Mouse (Mus musculus) kidney, embryonic 16.5 days (tissue): ENCODE data around the gene Pik3r5. TPM values are rescaled to one million over a fixed set of nuclear protein-coding genes. Genes with fewer than 3 reads are reported as not detected.

ENCODE experiments used
- ATAC-seq: fragments of 200-750 bp; cut with Nextera tagmentation; 2 replicates; pipeline ENCODE4 v1.8.0; 2017; ENCODE audit warnings: moderate TSS enrichment; ENCODE audit not compliant: low FRiP score, low TSS enrichment
- H3K27ac ChIP-seq: fragments of 300-500 bp; sonication (generic); 2 replicates; pipeline ENCODE4 v1.5.1; 2014; ENCODE audit warnings: low read length
- H3K27me3 ChIP-seq: fragments of 300-500 bp; sonication (generic); 2 replicates; pipeline ENCODE4 v1.6.1; 2014; ENCODE audit warnings: low read length, control low read depth, mixed read lengths; ENCODE audit not compliant: insufficient read depth
- H3K36me3 ChIP-seq: fragments of 300-500 bp; sonication (generic); 2 replicates; pipeline ENCODE4 v1.6.1; 2014; ENCODE audit warnings: low read length, control low read depth, mixed read lengths; ENCODE audit not compliant: insufficient read depth
- H3K4me1 ChIP-seq: fragments of 300-500 bp; sonication (generic); 2 replicates; pipeline ENCODE4 v1.6.1; 2014; ENCODE audit warnings: low read length, control low read depth, mixed read lengths; ENCODE audit not compliant: insufficient read depth
- H3K4me2 ChIP-seq: fragments of 300-500 bp; sonication (generic); replicated peaks from 2 replicates; pipeline ENCODE4 v1.6.1; 2014; ENCODE audit warnings: low read depth, low read length
- H3K4me3 ChIP-seq: fragments of 300-500 bp; sonication (generic); 2 replicates; pipeline ENCODE4 v1.5.1; 2014; ENCODE audit warnings: mild to moderate bottlenecking, low read length
- H3K9ac ChIP-seq: fragments of 300-500 bp; sonication (generic); replicated peaks from 2 replicates; pipeline ENCODE4 v1.6.1; 2014; ENCODE audit warnings: low read length
- H3K9me3 ChIP-seq: fragments of 300-500 bp; sonication (generic); 2 replicates; pipeline ENCODE4 v1.6.1; 2016; ENCODE audit warnings: low read length, control low read depth
- WGBS: fragments of 180-500 bp; shearing (Covaris S2); extraction: QIAGEN DNeasy Blood & Tissue Kit; methylation state at CpG from one replicate; pipeline ENCODE4 v1.1.7; 2014; 5-methylcytosine and 5-hydroxymethylcytosine counted together
- polyA plus RNA-seq: library from polyadenylated mRNA; unstranded; fragments of >200 nt; fragmentation: Nextera tagmentation; extraction: Ambion mirVana; gene quantifications from 2 replicates; pipeline ENCODE4 v1.2.1, GENCODE M21; 2015

Gene Pik3r5
- polyA plus RNA-seq: 0.27 and 0.77 TPM in 2 replicates

DNA sequence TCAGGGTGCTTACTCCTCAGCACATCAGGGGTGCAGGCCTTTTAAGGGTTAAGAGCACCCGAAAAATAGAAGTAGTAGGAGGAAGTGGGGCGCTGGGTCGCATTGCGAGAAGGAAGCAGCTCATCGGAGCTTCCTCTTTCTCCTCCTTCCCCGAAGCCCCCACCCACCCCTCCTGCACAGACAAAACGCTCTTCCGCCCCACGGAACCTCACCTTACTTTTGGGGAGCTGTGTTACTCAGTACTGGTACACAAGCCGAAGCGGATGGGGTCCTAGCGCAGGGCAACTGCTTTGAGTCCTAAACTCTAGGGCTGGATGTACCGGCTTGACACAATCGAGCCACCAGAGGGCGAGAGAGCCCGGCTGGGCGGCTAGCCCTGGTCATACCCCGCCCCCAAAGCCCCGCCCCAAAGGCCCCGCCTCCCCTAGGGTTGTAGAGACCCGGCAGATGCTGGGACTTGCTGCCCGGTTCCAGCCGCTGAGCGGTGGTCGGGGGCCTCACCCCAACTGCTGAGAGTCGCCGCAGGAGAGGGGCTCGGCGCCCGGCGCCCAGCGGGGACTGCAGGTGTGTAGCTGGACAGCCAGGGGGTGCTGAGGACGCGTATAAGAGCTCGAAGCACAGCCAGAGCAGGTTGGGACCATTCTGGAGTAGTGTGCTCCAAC, at the start of gene Pik3r5:
Pik3r5 (plus strand) TSS at position 423 of the 662 bp plus-strand sequence.
- Histone ChIP-seq H3K27me3 (peaks cover 9% of the 10 kb centered on the region; the same call in 1 of the 2 replicates), H3K36me3 (no peaks in the 10 kb centered on the region), H3K4me1 (no peaks in the 10 kb centered on the region), H3K9me3 (no peaks in the 10 kb centered on the region), H3K9ac (peak within 1 kb of the TSS; percentile 65), H3K4me3 (peak within 1 kb of the TSS; percentile 58), H3K4me2 (peak within 1 kb of the TSS; percentile 77), H3K27ac (no peak within 1 kb of the TSS)
- peak; percentile 96 for ATAC-seq
- WGBS: 6% methylated on average over 34 of the region's 35 CpGs

DNA sequence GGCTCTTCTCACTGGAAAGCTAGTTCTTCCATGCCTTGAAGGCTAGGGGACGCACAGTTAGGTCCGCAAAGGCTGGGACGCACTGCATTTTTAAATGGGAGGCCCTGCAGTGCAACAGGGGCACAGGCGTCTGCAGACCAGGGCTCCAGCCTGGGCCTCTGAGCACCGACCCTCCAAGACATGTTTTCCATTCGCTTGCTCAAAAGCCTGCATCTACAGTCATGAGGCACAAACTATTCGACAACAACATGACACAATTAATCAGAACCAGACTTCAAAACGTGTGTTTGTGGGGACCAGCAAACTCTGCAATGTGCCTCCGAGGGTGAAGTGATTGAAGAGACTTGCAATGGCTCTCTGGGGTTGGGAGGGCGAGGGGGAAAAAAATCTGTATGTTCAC, 48.4 kb upstream of the Pik3r5 start:
- Histone ChIP-seq H3K36me3 (no peaks in the 10 kb centered on the region), H3K27ac (no peak overlapping the region), H3K4me3 (peak overlapping the region; percentile 74), H3K4me2 (peak overlapping the region; percentile 33), H3K9ac (no peak overlapping the region), H3K27me3 (peaks cover 56% of the 10 kb centered on the region), H3K9me3 (no peaks in the 10 kb centered on the region), H3K4me1 (peaks cover 27% of the 10 kb centered on the region)
- ATAC-seq: no peak
- 28% methylated on average over 10 of the region's 10 CpGs for WGBS

DNA sequence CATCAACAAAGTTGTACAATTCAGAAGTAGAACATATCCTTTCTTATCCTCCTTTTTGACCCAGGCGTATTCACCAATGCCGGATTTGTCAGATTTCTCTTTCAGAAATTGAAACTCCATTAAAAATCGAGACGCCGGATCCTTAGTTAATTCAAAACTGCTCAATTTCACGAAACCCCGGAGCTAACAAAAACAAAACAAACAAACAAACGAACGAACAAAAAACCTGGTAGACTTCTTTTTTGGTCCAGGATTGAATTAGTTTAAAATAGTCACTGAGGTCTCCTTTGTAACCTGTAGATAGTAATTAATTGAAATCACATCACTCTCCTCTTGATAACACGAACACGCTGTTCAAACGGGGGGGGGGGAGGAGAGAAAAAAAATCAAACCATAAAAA, 47.8 kb upstream of the Pik3r5 start:
- Histone ChIP-seq H3K4me3 (peak overlapping the region; percentile 74), H3K27me3 (peaks cover 62% of the 10 kb centered on the region), H3K9ac (no peak overlapping the region), H3K27ac (no peak overlapping the region), H3K9me3 (no peaks in the 10 kb centered on the region), H3K4me1 (peaks cover 27% of the 10 kb centered on the region), H3K36me3 (no peaks in the 10 kb centered on the region), H3K4me2 (peak overlapping the region; percentile 83)
- no peak for ATAC-seq
- 9% methylated on average over 12 of the region's 12 CpGs for WGBS

DNA sequence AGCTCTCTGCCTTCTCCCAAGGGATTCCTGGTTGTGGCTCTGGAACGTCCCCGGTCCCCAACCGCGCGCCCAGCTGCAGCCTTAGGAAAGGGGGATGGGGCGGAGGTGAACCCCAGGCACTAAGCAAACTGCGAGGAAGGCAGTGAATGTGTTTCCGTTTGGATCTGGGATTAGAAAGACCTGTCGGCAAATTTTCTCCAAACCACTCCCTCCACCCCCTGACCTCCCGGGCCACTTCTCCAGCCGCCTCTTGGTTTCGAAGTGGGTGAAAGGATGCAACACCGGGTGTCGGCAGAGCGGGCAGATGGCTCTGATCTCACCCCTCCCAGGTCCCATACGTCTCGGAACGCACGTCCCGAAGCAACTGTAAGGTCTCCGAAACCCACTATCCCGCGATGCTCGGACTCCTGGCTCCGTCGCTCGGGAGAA, 47.3 kb upstream of the Pik3r5 start:
- H3K4me1 ChIP-seq: peaks cover 22% of the 10 kb centered on the region
- peak overlapping the region; percentile 76 for H3K9ac ChIP-seq
- peaks cover 67% of the 10 kb centered on the region for H3K27me3 ChIP-seq
- no peak overlapping the region for H3K27ac ChIP-seq
- peak overlapping the region; percentile 74 for H3K4me3 ChIP-seq
- no peak for ATAC-seq
- peak overlapping the region; percentile 83 for H3K4me2 ChIP-seq
- no peaks in the 10 kb centered on the region for H3K36me3 ChIP-seq
- WGBS: under 1% methylated on average over 27 of the region's 27 CpGs
- no peaks in the 10 kb centered on the region for H3K9me3 ChIP-seq

DNA sequence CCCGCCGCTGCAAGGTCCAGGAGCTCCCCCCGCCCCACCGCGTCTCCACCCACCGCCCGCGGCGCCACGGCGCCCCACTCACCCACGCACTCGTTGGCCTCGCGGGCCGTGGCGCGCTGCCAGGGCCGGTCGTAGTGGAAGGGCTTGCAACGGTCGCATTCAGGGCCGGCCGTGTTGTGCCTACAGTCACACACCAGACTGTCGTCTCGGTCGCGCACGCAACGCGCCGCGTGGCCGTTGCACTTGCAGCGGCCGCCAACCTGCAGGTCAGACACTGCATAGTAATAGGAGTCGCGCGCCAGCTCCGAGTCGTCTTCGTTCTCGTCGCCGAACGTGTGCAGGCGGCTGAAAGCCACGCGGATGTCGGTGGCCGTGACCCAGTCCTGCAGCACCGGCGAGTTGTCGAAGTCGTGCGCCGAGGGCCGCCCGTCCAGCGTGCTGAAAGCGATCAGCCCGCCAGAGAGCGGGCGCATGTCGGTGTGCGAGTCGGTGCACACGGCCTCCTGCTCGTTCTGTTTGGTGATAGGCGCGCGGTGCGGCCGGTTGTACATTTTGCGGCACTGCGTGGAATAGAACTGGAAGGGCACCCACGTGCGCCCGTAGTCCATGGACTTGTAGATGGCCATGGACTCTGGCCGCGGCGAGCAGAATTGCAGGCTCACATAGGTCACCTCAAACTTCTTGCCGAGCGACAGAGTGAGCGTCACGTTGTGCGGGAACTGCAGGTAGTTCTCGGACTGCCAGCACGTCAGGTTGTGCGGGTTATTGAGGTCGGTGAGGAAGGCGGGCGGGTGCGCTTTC, 46.7 kb upstream of the Pik3r5 start:
- Histone ChIP-seq H3K4me1 (peaks cover 20% of the 10 kb centered on the region), H3K27ac (no peak overlapping the region), H3K36me3 (no peaks in the 10 kb centered on the region), H3K9me3 (no peaks in the 10 kb centered on the region), H3K27me3 (peaks cover 72% of the 10 kb centered on the region), H3K4me3 (peak overlapping the region; percentile 74), H3K4me2 (peak overlapping the region; percentile 83), H3K9ac (peak overlapping the region; percentile 76)
- under 1% methylated on average over 93 of the region's 94 CpGs for WGBS
- 0 out of 2 replicates have a peak, but pooled peaks have one; percentile 20 for ATAC-seq

DNA sequence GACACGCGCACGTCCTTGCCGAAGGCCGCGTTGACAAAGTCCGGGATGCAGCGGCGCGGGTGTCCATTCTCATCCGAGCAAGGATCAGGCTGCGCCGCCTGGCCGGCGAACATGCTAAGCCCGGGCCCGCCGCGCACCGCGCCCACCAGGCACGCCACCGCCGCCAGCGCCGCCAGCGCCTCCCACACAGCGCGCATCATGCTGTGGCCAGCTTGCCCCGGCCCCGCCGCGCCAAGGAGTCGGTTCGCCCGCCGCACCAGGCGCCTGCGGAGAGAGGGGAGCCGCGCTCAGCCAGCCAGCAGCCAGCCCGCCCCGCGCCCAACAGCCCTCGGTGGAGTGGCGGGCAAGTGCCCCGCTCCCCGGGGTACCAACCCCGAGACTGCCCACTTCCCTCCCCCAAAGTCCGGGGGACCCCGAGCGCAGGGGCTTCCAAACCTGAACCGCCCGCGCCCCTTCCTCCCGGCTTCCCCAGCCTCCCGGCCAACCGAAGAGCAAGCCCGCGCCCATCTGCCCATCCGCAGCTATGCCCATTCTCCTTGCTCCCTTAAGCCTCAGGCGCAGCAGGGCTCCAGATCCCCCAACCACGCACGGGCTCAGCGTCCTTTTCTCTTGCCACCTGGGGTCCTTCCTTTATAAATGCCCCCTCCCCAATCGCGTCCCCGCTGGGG, 45.9 kb upstream of the Pik3r5 start:
- Histone ChIP-seq H3K9me3 (no peaks in the 10 kb centered on the region), H3K4me2 (peak overlapping the region; percentile 83), H3K4me1 (peaks cover 22% of the 10 kb centered on the region), H3K27ac (peak overlapping the region; percentile 23; the same call in 1 of the 2 replicates), H3K4me3 (peak overlapping the region; percentile 74), H3K9ac (peak overlapping the region; percentile 76), H3K27me3 (peaks cover 77% of the 10 kb centered on the region), H3K36me3 (no peaks in the 10 kb centered on the region)
- ATAC-seq: peak; percentile 36
- under 1% methylated on average over 45 of the region's 68 CpGs for WGBS

DNA sequence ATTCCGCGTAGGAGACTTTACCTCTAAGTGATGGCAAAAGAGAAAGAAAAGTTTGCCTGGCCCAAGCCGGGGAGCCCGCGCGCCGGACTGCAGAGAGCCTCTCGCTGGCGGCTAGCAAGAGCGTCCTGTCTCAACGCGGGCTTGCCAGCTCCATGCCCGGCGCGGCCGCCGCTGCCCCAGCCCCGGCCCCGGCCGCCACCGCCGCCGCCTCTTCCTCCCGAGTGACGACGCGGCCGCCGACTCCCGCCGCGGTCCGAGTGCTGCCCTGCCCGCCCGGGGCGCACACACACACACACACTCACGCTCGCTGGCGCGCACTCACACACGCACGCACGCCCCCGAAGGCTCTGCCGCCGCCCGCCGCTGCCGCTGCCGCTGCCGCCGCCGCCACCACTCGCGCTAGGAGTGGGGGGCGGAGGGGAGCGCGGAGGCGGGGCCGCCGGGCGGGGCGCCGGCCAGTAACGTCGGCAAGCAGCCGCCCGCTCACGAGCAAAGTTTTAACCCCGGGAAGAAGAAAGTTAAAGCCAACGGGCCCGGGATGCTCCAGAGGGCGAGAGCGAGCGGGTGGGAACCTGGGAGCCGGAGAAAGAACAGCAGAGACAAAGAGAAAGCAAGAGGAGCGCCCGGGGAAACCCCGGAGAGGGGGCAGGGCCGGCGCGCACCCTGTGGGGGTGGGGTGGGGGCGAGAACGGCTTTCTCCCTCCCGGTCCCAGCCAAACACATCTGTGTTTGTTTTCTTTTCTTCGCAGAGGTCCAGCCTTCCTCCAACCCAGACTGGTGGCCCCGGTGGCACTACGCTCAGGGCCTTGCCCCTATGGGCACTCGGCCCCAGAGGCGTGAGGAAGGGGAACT, 45.1 kb upstream of the Pik3r5 start:
- Histone ChIP-seq H3K4me3 (peak overlapping the region; percentile 74), H3K9me3 (no peaks in the 10 kb centered on the region), H3K4me1 (peaks cover 24% of the 10 kb centered on the region), H3K27me3 (peaks cover 78% of the 10 kb centered on the region), H3K36me3 (no peaks in the 10 kb centered on the region), H3K9ac (peak overlapping the region; percentile 76), H3K27ac (peak overlapping the region; percentile 23), H3K4me2 (peak overlapping the region; percentile 83)
- WGBS: 2% methylated on average over 79 of the region's 90 CpGs
- ATAC-seq: peak; percentile 64

DNA sequence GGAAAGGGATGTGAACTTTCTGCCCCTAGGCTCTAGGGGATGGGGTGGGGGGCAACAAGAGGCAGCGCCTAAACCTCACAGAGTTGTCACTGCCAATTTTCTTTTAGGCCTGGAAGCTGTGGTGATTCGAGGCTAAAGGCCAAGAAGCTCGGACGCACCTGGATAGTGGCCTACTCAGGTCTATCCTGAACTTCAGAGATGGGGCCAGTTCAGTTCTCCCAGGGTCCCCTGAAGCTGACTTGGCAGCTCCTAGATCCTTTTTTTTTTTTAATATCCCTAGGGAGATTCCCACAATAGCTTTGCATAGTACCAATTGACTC, 44.5 kb upstream of the Pik3r5 start:
- H3K4me1 ChIP-seq: peaks cover 24% of the 10 kb centered on the region
- WGBS: 46% methylated on average over 4 of the region's 4 CpGs
- H3K36me3 ChIP-seq: no peaks in the 10 kb centered on the region
- ATAC-seq: no peak
- H3K27ac ChIP-seq: peak overlapping the region; percentile 23
- H3K4me2 ChIP-seq: peak overlapping the region; percentile 83
- H3K9me3 ChIP-seq: no peaks in the 10 kb centered on the region
- H3K4me3 ChIP-seq: peak overlapping the region; percentile 74
- peaks cover 80% of the 10 kb centered on the region for H3K27me3 ChIP-seq
- peak overlapping the region; percentile 76 for H3K9ac ChIP-seq

DNA sequence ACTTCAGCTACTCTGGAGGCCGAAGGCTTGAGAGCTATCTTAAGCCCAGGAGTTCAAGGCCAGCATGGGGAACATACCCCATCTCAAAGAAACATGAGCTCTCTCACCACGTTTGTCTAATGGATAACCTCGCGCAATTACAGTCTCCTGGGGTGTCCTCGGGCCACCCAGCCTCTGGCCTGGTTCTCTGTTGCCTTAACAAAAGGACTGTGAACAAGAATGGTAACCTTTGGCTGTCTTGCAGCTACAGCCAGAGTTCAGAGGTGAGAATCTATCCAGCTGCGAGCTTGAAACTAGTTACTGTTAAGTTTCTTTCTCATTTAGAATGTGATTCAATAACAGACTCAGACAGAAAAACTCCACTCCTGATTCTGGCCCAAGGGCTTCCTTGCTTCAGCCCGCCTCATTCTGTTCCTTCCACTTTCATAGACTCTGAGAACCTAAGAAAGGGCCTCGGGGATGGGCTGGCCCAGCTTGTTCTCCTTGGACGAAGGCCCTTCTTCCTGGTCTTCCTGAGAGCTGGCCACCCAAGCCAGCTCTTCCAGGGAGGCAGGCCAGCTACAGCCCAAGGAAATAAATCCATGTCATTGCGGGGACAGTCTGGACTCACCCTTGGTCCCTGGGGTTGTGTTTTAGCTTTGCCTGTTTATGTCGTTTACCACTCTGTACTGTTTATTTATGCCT, 43.8 kb upstream of the Pik3r5 start:
- Histone ChIP-seq H3K36me3 (no peaks in the 10 kb centered on the region), H3K9ac (no peak overlapping the region), H3K4me1 (peaks cover 24% of the 10 kb centered on the region), H3K27ac (peak overlapping the region; percentile 66), H3K27me3 (peaks cover 80% of the 10 kb centered on the region), H3K4me2 (no peak overlapping the region), H3K4me3 (no peak overlapping the region), H3K9me3 (no peaks in the 10 kb centered on the region)
- 55% methylated on average over 11 of the region's 11 CpGs for WGBS
- ATAC-seq: no peak
